Mouse (Mus musculus) mouse trophoblast stem cell (cell line): ENCODE data around the gene 9130409I23Rik.

Experiments used
- in situ Hi-C, 2 experiments: fragments of 300-500 bp; cut with MseI, MboI; formaldehyde crosslinking; loops; 2 replicates in 1 of 2; 3 replicates in 1 of 2; pipeline ENCODE4 v1.15.1; 2025

The 9130409I23Rik gene

GRCm38 (mm10) chr1:181050937-181051336 is at the start of gene 9130409I23Rik:
Gene 9130409I23Rik, plus strand, starts transcription at chr1:181051237.
- in situ Hi-C loops = no loop called here

- in situ Hi-C loops = no loop called here
Measured at GRCm38 (mm10) chr1:181001621-181002020, 49.4 kb upstream of the 9130409I23Rik start.

- in situ Hi-C loops = no loop called here
Measured at GRCm38 (mm10) chr1:181003790-181004189, 47.2 kb upstream of the 9130409I23Rik start.

- in situ Hi-C loops = no loop called here
Measured at GRCm38 (mm10) chr1:181005331-181005730, 45.7 kb upstream of the 9130409I23Rik start.

- in situ Hi-C loops = no loop called here
Measured at GRCm38 (mm10) chr1:181007831-181008230, 43.2 kb upstream of the 9130409I23Rik start.

- in situ Hi-C loops = no loop called here
Measured at GRCm38 (mm10) chr1:181008266-181008665, 42.8 kb upstream of the 9130409I23Rik start.

GRCm38 (mm10) chr1:181009011-181009590 is 41.9 kb upstream of the 9130409I23Rik start:
- in situ Hi-C loops = no loop called here

GRCm38 (mm10) chr1:181009754-181010153 is 41.3 kb upstream of the 9130409I23Rik start:
- in situ Hi-C loops = no loop called here

GRCm38 (mm10) chr1:181010171-181010932 is 40.7 kb upstream of the 9130409I23Rik start:
- in situ Hi-C loops = no loop called here

- in situ Hi-C loops = no loop called here
Measured at GRCm38 (mm10) chr1:181011601-181012000, 39.4 kb upstream of the 9130409I23Rik start.

- in situ Hi-C loops = no loop called here
Measured at GRCm38 (mm10) chr1:181012416-181012815, 38.6 kb upstream of the 9130409I23Rik start.

GRCm38 (mm10) chr1:181013446-181013845 is 37.6 kb upstream of the 9130409I23Rik start:
- in situ Hi-C loops = no loop called here

- in situ Hi-C loops = no loop called here
Measured at GRCm38 (mm10) chr1:181014731-181015500, 36.1 kb upstream of the 9130409I23Rik start.

- in situ Hi-C loops = no loop called here
Measured at GRCm38 (mm10) chr1:181015558-181015957, 35.5 kb upstream of the 9130409I23Rik start.

GRCm38 (mm10) chr1:181016045-181016444 is 35.0 kb upstream of the 9130409I23Rik start:
- in situ Hi-C loops = no loop called here

- in situ Hi-C loops = no loop called here
Measured at GRCm38 (mm10) chr1:181016532-181017131, 34.4 kb upstream of the 9130409I23Rik start.

GRCm38 (mm10) chr1:181017212-181017711 is 33.8 kb upstream of the 9130409I23Rik start:
- in situ Hi-C loops = no loop called here

- in situ Hi-C loops = no loop called here
Measured at GRCm38 (mm10) chr1:181017890-181018420, 33.1 kb upstream of the 9130409I23Rik start.

GRCm38 (mm10) chr1:181020756-181021487 is 30.1 kb upstream of the 9130409I23Rik start, which contains the start of gene Ephx1:
Gene Ephx1, minus strand, starts transcription at chr1:181020904.
- in situ Hi-C loops = no loop called here

GRCm38 (mm10) chr1:181021488-181021865 is 29.6 kb upstream of the 9130409I23Rik start:
- in situ Hi-C loops = no loop called here

- in situ Hi-C loops = no loop called here
Measured at GRCm38 (mm10) chr1:181022265-181022664, 28.8 kb upstream of the 9130409I23Rik start.
